Mouse (Mus musculus): ENCODE measurements around the gene Aldh2. TPM values are rescaled to one million over a fixed set of nuclear protein-coding genes. Genes with fewer than 3 reads are reported as not detected.
"Not testable (repeated sequence)": the region's sequence is repeated elsewhere in the genome, so short reads cannot be mapped to it uniquely, and the experiment has no call there.

The Aldh2 gene
- polyA plus RNA-seq (2015; fragmentation: Nextera tagmentation; extraction: Ambion mirVana), result 181 and 210 TPM in 2 replicates

- peaks cover 76% of the 10 kb centered on the region for H3K4me1 ChIP-seq (replicated peaks)
- 2% methylated on average over 47 of the region's 47 CpGs for WGBS (ENCODE audit: insufficient replicate concordance)
Observed at GRCm38 (mm10) chr5:121593451-121594401, at the start of gene Aldh2. Aldh2 (minus strand) TSS chr5:121593824.

GRCm38 (mm10) chr5:121639601-121640000 is 46.0 kb upstream of the Aldh2 start:
- no peak overlapping the region for H3K27ac ChIP-seq (replicated peaks)
- WGBS (ENCODE audit: insufficient replicate concordance), result 74% methylated on average over 9 of the region's 9 CpGs
- no peak overlapping the region for H3K4me3 ChIP-seq (replicated peaks)
- ATAC-seq (ENCODE audit: insufficient read depth), result no peak
- no peaks in the 10 kb centered on the region for H3K9me3 ChIP-seq (replicated peaks)
- no peaks in the 10 kb centered on the region for H3K27me3 ChIP-seq
- no peaks in the 10 kb centered on the region for H3K36me3 ChIP-seq (replicated peaks)
- H3K4me1 ChIP-seq (replicated peaks), result no peaks in the 10 kb centered on the region
- H3K9ac ChIP-seq, result no peak overlapping the region
- no peak overlapping the region for H3K4me2 ChIP-seq

More at GRCm38 (mm10) chr5:121593451-121594401, at the start of gene Aldh2:
- H3K36me3 ChIP-seq (replicated peaks), result no peaks in the 10 kb centered on the region
- H3K4me3 ChIP-seq (replicated peaks), result peak within 1 kb of the TSS; percentile 80
- H3K9me3 ChIP-seq (replicated peaks), result no peaks in the 10 kb centered on the region
- H3K4me2 ChIP-seq, result peak within 1 kb of the TSS; percentile 98
- peak; percentile 92 for ATAC-seq (ENCODE audit: insufficient read depth)
- H3K9ac ChIP-seq, result peak within 1 kb of the TSS; percentile 82
- H3K27me3 ChIP-seq, result peaks cover 12% of the 10 kb centered on the region; the same call in 1 of the 2 replicates
- H3K27ac ChIP-seq (replicated peaks), result peak within 1 kb of the TSS; percentile 91

GRCm38 (mm10) chr5:121637296-121637695 is 43.7 kb upstream of the Aldh2 start:
- no peak overlapping the region for H3K27ac ChIP-seq (replicated peaks)
- H3K36me3 ChIP-seq (replicated peaks), result no peaks in the 10 kb centered on the region
- ATAC-seq (ENCODE audit: insufficient read depth), result no peak
- no peak overlapping the region for H3K9ac ChIP-seq
- no peak overlapping the region for H3K4me2 ChIP-seq
- H3K4me3 ChIP-seq (replicated peaks), result no peak overlapping the region
- H3K9me3 ChIP-seq (replicated peaks), result no peaks in the 10 kb centered on the region
- H3K4me1 ChIP-seq (replicated peaks), result no peaks in the 10 kb centered on the region
- 76% methylated on average over 6 of the region's 6 CpGs for WGBS (ENCODE audit: insufficient replicate concordance)
- H3K27me3 ChIP-seq, result no peaks in the 10 kb centered on the region

GRCm38 (mm10) chr5:121634668-121635067 is 41.0 kb upstream of the Aldh2 start:
- Histone ChIP-seq H3K9me3 (replicated peaks) (no peaks in the 10 kb centered on the region), H3K27me3 (no peaks in the 10 kb centered on the region), H3K4me2 (no peak overlapping the region), H3K36me3 (replicated peaks) (no peaks in the 10 kb centered on the region), H3K4me3 (replicated peaks) (no peak overlapping the region), H3K27ac (replicated peaks) (no peak overlapping the region), H3K4me1 (replicated peaks) (no peaks in the 10 kb centered on the region), H3K9ac (no peak overlapping the region)
- 79% methylated on average over 5 of the region's 5 CpGs for WGBS (ENCODE audit: insufficient replicate concordance)
- no peak for ATAC-seq (ENCODE audit: insufficient read depth)

DNA sequence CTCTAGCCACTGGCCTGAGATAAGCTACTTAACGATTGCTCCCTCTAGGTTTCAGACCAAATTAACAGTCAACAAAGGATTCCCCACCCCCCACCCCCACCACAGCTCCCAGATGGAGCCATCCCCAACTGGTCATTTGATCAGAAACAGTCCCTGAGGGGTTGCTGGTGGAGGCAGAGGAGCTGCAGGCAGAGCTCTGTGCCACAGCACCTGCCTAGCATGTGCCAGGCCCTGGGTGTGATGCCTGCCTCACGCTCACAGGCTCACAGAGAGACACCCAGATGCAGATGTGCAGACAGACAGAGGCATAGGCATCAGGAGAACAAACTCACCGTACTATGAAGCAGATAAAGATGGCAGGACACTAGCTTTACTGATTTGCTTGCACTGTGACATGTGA is 39.2 kb upstream of the Aldh2 start:
- Histone ChIP-seq H3K36me3 (replicated peaks) (no peaks in the 10 kb centered on the region), H3K9me3 (replicated peaks) (no peaks in the 10 kb centered on the region), H3K27me3 (no peaks in the 10 kb centered on the region), H3K27ac (replicated peaks) (no peak overlapping the region), H3K9ac (no peak overlapping the region), H3K4me2 (no peak overlapping the region), H3K4me1 (replicated peaks) (no peaks in the 10 kb centered on the region), H3K4me3 (replicated peaks) (no peak overlapping the region)
- WGBS (ENCODE audit: insufficient replicate concordance), result 33% methylated on average over 3 of the region's 3 CpGs
- ATAC-seq (ENCODE audit: insufficient read depth), result no peak

DNA sequence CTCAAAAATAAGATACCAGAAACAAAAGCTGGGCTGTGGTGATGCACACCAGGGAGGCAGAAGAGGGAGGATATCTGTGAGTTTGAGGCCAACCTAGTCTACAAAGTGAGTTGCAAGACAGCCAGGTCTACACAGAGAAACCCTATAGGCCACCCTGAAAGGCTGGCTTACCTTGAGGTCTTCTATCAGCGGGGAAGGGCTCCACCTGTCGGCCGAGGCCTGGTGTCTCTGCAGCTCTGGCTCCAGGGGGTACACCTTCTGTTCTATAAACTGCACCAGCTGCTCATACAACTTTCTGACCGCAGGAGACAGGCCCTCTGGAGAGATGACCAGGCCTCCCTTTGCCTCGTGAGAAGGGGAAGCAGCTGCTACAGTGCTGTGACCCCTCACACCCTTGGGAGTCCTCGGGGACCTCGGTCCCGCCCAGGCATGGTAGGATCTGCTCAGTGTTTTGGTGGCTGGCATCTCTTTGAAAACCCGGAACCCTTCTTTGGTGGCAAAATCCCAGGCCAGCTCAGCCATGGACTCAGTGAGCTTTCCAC is 37.6 kb upstream of the Aldh2 start:
- not testable (repeated sequence) for H3K27me3 ChIP-seq; H3K27ac ChIP-seq (replicated peaks); H3K9me3 ChIP-seq (replicated peaks); H3K4me1 ChIP-seq (replicated peaks); H3K4me2 ChIP-seq; H3K4me3 ChIP-seq (replicated peaks); H3K36me3 ChIP-seq (replicated peaks); ATAC-seq (ENCODE audit: insufficient read depth); H3K9ac ChIP-seq
- 66% methylated on average over 9 of the region's 9 CpGs for whole genome bisulfite sequencing (ENCODE audit: insufficient replicate concordance)

DNA sequence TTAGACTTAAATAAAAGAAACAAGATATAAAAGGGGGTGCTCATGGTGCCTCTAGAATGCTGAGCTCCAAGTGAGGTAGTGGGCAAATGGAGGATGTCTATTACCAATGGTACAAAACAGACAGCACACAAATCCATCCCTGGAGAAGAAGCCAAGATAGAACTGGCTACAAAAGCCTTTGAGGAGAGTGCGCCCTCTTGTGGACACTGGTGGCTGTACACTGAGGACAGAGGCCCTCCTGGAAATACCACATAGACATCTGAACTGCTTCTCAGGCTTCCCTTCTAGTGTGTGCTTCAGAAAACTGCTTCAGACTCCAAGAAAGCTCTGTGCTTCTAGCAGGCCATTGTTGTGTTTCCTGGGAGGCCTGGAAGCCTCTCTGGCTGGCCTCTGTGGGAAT is 34.2 kb upstream of the Aldh2 start:
- Histone ChIP-seq H3K4me2 (no peak overlapping the region), H3K27me3 (no peaks in the 10 kb centered on the region), H3K9me3 (replicated peaks) (no peaks in the 10 kb centered on the region), H3K4me1 (replicated peaks) (no peaks in the 10 kb centered on the region), H3K4me3 (replicated peaks) (no peak overlapping the region), H3K9ac (no peak overlapping the region), H3K36me3 (replicated peaks) (no peaks in the 10 kb centered on the region), H3K27ac (replicated peaks) (no peak overlapping the region)
- WGBS (ENCODE audit: insufficient replicate concordance), result 3% methylated on average over 1 of the region's 1 CpGs
- no peak for ATAC-seq (ENCODE audit: insufficient read depth)

- H3K27me3 ChIP-seq, result no peaks in the 10 kb centered on the region
- no peaks in the 10 kb centered on the region for H3K36me3 ChIP-seq (replicated peaks)
- peaks cover 12% of the 10 kb centered on the region for H3K4me1 ChIP-seq (replicated peaks)
- no peak overlapping the region for H3K4me2 ChIP-seq
- ATAC-seq (ENCODE audit: insufficient read depth), result no peak
- H3K4me3 ChIP-seq (replicated peaks), result no peak overlapping the region
- 75% methylated on average over 3 of the region's 3 CpGs for WGBS (ENCODE audit: insufficient replicate concordance)
- H3K27ac ChIP-seq (replicated peaks), result no peak overlapping the region
- no peak overlapping the region for H3K9ac ChIP-seq
- H3K9me3 ChIP-seq (replicated peaks), result no peaks in the 10 kb centered on the region
Observed at GRCm38 (mm10) chr5:121623241-121623640, 29.6 kb upstream of the Aldh2 start.

GRCm38 (mm10) chr5:121621102-121621501 is 27.5 kb upstream of the Aldh2 start:
- no peak overlapping the region for H3K9ac ChIP-seq
- 79% methylated on average over 5 of the region's 5 CpGs for WGBS (ENCODE audit: insufficient replicate concordance)
- no peak for ATAC-seq (ENCODE audit: insufficient read depth)
- no peak overlapping the region for H3K27ac ChIP-seq (replicated peaks)
- no peaks in the 10 kb centered on the region for H3K9me3 ChIP-seq (replicated peaks)
- peaks cover 18% of the 10 kb centered on the region for H3K4me1 ChIP-seq (replicated peaks)
- no peak overlapping the region for H3K4me2 ChIP-seq
- H3K4me3 ChIP-seq (replicated peaks), result no peak overlapping the region
- no peaks in the 10 kb centered on the region for H3K36me3 ChIP-seq (replicated peaks)
- no peaks in the 10 kb centered on the region for H3K27me3 ChIP-seq

- Histone ChIP-seq H3K4me1 (replicated peaks) (peaks cover 18% of the 10 kb centered on the region), H3K27ac (replicated peaks) (peak within 1 kb of the TSS; percentile 60), H3K4me2 (peak within 1 kb of the TSS; percentile 72), H3K27me3 (no peaks in the 10 kb centered on the region), H3K9me3 (replicated peaks) (no peaks in the 10 kb centered on the region), H3K36me3 (replicated peaks) (no peaks in the 10 kb centered on the region), H3K9ac (peak within 1 kb of the TSS; percentile 80), H3K4me3 (replicated peaks) (peak within 1 kb of the TSS; percentile 78)
- ATAC-seq (ENCODE audit: insufficient read depth), result peak; percentile 83
- under 1% methylated on average over 58 of the region's 58 CpGs for WGBS (ENCODE audit: insufficient replicate concordance)
Observed at GRCm38 (mm10) chr5:121618592-121619513, 25.2 kb upstream of the Aldh2 start, which contains the start of gene Acad12. Acad12 (minus strand) TSS chr5:121618938.

Data from liver, embryonic 15.5 days (tissue).